Mouse (Mus musculus) lung, postnatal 0 days (tissue): ENCODE results near the gene Ggact.

Experiments used
- CTCF ChIP-seq: IDR thresholded peaks from 2 replicates; pipeline ENCODE4 v1.5.1; 2016; ENCODE audit warnings: antibody characterized with exemption, mild to moderate bottlenecking
- EP300 ChIP-seq: IDR thresholded peaks from 2 replicates; pipeline ENCODE4 v1.6.1; 2016; ENCODE audit warnings: antibody characterized with exemption, mild to moderate bottlenecking, control low read depth

DNA sequence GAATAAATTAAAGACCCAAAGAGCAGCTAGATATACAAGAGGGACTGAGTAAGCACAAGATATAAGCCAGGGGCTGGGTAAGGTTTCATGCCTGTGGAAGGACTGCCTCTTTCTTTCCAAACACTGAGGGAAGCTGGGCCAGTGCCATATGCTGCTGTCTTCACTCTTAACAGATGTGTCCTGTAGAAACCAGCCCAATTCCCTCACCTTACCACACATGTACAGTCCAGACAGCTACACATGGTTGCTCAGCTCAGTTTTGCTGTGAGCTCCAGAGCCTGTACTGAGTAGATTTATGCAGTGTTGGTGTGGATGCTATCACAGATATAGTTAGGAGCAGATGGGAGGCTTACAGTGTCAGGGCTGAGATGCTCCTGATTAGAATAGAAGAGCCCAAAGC is 12.9 kb downstream of the Ggact start:
- TF ChIP-seq CTCF, result no peak
- no peak for TF ChIP-seq EP300
